Mouse (Mus musculus): ENCODE measurements at regions not wholly inside any gene's neighbourhood (a gene's known extent, or its start where the extent isn't known, plus 50 kb on each side); places are given as distances from the start of the nearest gene placed in this dataset.
A peak's percentile ranks its signal among the peaks of the same experiment; 100 is the strongest.

DNA sequence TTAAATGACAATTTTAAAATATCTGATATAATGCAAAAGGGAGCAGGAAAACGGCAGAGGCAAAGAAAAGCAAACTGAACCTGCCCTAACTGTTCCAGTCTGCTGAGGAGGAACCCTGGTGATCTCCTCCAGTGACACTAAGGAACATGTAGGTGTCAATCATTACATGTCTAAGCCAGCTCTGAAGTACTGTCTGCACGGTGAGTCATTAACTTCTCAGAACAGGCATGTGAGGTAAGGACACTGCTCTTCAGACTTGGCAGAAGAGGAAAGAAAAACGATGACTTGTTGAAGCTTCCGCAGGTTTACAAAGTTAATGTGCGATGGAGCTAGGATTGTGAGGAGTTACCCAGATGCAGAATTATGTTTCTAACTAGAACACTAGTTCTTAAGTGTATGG lies 199.1 kb downstream of the Nuf2 start:
- no peak for DNase-seq (ENCODE audit: low spot score)

DNA sequence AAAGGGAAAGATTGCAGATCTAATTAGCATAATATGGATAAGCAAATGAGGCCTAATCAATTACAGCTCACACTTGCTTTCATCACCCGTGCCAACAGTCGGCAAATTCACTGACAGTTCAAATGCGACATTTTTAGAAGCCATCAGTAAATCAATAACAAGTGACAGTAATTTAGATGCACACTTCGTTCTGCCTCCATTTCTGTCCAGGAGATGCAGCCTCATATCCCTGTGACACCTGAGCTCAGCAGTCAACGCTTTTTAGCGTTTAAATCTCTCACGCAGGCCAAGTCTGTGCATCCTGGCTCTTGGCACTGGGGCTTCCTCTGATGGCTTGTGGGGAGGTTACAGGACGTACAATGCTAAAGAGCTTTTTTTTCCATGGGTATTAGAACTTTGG lies 218.0 kb downstream of the Nuf2 start:
- no peak for DNase-seq (ENCODE audit: low spot score)

DNA sequence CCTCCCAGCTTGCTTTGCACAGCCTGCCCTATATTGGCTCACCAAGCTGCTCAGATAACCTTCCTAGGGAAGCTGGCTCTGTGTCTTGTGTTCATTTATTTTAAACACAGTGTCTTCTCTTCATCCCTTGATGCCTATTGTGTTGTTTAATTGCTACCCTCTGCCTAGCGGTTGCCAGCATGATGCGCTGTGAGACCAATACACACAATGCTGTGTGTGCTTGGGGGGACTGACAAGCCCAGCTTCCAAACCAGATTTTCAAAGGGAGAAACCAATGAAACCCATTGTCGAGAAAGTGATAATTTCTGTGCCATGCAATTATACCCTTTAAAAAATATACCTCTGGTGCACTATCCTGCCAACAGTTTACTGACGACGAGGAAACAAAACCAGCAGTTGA lies 247.8 kb downstream of the Nuf2 start:
- DNase-seq (ENCODE audit: low spot score): no peak

DNA sequence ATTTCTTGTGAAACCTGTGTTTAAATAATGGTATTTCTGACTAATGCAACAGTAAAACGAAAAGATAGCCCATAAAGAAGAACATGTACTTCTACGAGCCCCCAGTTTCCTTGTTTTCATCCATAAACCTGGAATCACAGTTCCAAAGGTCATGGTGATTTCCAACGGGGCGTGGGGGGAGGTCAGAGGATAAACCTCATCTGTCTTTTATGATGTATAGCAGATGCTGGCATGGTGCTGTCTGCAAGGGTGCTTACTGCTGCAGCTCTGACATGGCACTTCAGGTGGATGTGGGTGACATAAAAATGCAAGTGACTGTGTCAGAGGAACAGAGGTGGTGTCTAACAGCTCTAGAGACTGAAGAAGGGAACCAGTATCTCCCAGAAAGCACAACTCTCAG lies 260.5 kb downstream of the Nuf2 start:
- DNase-seq (ENCODE audit: low spot score): no peak

DNA sequence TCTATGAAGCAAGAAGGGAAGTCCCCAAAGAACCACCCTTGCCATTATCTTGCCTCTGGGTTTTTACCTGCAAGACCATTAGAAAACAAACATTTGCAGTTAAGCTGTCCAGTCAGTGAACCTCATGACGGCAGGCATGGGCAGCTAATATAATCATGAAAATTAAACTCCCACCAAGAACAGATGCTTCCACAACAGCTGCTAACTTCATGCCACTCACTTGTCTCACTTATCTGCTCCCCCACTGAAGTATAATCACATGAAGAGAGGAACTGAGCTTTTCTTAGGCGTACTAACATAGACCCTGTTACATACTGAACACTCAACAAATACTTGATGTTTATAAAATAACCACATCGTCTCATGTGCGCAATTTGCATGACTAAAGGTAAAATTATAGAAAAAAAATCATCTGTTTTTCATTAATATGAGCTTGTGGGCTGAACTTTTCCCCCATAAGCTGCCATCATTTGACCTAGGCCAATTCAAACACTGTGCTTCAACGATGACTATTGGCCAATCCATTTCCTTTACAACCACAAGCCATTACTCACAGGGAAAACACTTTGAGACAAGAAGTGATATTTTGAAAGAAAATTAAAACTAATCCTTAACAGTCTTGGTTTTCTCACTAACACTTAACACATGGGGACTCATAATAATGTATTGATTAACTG lies 267.1 kb downstream of the Nuf2 start:
- no peak for DNase-seq (ENCODE audit: low spot score)

DNA sequence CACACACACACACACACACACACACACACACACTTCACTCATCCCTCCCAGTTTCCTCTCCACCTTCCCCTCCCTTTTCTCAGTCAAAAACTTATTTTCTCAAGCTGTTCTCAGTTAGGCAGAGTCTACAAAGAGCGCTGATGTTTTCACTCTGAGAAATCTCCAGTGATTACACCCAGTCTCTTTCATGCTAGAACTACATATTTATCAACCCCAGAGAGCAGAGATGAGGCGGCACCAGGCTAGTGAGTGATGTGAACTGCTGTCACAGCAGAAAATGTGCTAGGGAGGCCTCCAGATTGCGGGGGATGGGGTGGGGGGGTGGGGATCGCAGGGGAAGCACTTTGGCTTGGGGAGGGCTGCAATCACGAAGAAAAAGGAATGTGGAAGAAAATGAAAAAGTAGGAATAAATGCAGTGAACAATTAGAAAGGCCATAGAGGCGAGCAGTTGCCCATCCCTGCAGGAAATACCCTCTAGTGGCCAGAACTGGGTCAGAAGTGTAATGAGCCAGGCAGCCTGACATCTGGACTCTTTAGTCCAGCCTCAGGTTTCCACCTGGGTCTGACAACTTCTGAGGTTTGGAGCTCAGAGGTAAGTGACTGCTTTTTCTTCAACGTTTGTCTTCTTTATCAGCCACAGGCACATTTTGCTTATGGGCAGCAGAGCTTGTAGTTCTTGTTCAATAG lies 276.9 kb downstream of the Nuf2 start:
- no peak for DNase-seq (ENCODE audit: low spot score)

DNA sequence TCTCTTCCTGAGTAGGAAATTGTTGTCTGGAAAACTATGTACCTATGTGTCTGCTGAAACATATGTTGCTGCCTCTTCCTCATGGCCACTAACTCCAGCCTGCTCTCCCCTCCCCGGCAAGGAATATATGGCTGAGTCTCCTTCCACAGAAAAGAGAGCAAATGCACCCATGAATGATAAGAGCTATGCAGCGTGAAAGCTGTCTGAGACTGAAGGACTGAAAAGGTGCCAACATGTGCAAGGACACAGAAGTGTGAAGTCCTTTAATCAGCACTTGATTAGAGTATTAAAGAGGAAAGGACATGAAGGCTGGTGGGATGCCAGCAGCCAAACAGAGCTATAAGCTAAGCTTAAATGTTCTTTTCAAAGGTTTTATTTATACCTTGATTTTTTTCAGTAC lies 279.1 kb downstream of the Nuf2 start:
- no peak for DNase-seq (ENCODE audit: low spot score)

DNA sequence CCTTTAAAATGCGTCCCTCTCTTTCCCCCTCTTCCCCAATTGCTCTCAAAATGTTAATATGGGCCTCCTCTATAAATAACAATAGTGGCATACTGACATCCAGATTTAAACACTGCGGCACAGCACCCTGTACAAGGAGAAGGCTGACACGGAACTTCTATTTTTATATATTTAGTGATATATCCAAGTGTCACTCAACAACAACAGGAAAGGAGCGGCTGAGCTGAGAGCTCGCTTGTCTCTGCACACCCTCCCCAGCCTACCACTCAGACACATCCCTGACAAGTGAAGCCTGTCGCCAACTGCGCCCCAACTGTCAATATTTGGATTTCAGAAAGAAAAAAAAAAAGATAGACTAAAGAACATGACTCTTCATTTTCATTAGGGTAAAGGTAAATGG lies 282.2 kb downstream of the Nuf2 start:
- no peak for DNase-seq (ENCODE audit: low spot score)

DNA sequence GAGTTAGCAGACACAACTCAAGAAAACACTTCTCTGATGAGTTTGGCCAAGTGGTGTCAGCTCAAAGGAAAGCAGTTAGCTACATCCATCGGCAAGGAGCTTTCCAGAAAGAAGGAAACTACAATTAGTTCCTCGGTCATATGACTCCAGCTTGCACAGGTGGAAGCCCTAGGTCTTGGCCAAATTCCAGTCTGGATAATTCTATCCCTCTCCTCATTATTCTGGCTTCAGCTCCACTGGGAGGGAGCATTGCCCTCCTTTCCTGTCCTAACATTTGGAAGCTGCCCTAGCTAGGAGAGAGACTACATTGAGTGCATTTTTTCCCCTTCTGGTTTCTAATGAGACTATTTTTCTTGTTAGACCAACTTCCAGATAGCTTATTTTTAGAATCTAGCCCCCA lies 290.9 kb downstream of the Nuf2 start:
- no peak for DNase-seq (ENCODE audit: low spot score)

DNA sequence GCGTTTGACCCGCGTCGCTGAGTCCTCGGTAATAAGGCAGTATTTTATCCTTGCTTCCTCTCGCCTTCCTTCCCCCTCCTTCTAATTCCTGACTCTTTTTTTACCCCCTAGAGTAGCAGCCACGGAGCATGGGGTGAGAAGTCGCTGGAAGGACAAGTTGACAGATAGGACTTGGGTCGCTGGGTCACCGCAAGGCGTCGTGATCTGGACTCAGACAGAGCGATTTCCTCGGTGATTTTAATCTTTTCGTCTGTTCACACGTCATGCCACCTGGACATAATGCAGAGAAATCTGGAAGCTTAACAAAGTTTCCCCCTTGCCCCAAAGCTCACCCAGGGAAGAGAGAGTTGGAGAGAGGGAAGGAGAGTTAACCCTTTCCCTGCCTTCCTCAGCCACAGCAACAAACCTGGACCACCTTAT lies 292.6 kb downstream of the Nuf2 start:
- no peak for DNase-seq (ENCODE audit: low spot score)

DNA sequence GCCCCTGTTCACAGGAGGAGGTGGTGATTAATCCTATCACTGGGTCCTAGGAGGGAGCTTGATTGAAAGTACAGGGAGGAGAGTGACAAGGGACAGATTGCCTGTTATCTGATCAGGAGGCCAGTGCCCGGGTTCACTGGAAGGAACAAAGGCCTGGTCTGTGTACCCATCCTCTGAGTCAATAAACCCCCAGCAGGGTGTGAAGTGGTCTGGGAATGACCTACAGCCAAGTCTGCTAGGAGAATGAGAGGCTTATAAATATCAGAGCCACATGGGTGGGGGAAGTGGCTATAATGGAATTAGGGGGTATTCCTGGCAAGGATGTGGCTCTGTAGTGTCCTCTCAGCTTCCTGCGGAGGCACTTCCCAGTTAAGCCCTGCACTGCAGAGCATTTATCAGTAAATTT lies 296.0 kb downstream of the Nuf2 start:
- no peak for DNase-seq (ENCODE audit: low spot score)

DNA sequence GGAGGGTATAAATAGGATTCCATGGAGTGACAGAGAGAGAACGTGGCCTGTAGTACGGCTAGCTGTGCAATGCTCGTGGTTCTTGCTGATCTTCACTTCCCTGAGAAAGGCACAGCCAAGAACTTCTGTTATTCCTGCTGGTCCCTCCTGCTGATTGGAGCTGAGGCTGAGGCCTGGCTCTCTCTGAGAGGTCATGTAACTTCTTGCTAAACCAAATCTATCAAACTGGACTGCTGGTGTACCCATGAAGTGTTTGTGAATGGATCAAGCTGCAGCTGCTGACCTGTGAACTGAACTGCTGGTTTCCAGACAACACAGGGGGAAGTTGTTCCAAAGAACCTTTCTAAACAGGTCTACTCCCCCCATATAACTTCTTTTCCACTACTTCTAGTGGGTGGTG lies 297.9 kb downstream of the Nuf2 start:
- DNase-seq (ENCODE audit: low spot score): no peak

DNA sequence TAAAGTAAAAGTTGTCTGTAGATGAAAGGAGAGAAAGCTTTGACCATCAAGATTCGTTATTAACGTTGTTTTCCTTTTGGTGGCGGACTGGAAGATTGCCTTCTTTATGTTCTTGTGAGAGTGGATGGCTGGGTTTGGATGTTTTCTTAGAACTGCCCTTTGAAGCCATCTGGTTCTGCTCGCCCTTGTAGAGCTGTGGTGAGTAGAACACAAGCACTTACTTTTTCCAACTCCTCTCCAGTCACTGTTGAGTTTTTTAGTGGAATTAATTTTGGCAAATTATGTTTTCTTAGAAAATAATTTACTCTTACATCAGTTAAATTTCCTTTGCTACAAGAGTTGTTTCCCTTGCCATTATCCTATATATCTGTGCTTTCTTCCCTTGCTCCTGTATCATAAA lies 301.2 kb downstream of the Nuf2 start:
- no peak for DNase-seq (ENCODE audit: low spot score)

DNA sequence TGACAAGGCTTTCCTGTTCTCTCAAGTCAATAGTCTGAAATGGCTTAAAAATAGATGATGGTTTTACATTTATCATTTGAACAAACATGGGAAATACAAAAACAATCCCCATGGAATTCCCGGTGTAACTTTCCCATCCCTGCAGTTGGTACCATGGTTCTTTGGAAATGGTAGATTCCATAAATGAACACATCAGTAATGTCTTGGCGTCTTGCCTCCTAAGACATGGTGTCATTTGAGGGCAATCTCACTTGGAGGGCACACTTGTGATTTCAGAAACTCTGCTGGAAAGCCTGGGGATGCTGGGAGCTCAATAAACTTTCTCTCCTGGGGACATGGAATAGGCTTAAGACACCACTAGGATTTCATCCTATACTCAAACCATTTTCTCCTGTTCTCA lies 306.8 kb downstream of the Nuf2 start:
- DNase-seq (ENCODE audit: low spot score): no peak

DNA sequence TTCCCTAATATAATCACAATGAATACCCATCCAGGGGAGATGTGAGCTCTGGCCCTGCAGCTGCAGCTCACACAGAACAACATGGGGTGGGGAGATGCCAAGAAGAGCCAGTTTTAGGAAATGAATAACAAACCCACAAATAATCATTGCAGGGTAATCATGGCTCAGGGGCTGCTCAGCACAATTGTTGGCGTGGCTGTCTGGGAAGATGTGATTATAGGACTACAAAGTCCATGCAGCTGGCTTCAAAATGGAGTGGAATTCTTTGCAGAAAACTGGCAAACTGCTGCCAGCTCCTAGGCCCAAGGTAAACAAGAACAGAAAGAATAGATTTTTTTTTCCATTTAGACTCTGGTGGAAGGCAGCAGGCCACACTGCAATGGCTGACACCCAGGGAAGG lies 343.6 kb downstream of the Nuf2 start:
- DNase-seq (ENCODE audit: low spot score): no peak

DNA sequence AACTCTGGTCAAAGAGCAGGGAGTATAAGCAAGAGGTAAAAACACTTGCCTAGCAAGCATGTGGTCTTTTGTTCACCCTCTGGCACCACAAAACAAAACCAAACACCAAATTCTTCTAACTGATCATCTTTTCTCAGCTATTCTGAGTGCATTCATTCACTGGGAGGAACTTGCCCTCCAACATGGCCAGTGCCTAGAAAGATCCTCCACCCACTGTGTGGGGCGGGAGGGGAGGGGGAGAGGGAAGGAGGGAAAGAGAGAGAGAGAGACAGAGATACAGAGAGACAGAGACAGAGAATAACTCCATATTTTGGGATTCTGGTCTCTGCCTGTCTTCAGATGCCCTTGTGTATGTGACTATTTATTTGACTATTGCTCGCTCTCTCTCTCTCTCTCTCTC lies 360.9 kb downstream of the Nuf2 start:
- no peak for DNase-seq (ENCODE audit: low spot score)

DNA sequence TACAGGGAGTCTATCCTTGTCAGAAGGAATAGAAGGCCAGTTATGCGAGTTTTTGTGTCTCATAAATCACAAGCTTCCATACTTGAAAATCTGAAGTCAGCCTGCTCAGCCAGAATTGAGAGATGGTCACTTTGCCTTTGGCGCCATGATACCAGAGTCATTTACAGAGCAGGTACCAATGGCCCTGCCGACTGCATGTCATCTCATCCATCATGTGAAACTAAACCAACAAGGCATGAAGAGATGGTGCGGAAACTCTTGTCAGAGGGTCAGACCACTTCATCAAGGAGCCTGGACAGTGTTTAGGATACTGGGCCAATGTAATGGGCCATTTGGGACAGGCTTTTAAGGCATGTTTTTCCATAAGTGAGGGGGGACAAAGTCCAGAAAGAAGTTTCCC lies 363.2 kb downstream of the Nuf2 start:
- no peak for DNase-seq (ENCODE audit: low spot score)

DNA sequence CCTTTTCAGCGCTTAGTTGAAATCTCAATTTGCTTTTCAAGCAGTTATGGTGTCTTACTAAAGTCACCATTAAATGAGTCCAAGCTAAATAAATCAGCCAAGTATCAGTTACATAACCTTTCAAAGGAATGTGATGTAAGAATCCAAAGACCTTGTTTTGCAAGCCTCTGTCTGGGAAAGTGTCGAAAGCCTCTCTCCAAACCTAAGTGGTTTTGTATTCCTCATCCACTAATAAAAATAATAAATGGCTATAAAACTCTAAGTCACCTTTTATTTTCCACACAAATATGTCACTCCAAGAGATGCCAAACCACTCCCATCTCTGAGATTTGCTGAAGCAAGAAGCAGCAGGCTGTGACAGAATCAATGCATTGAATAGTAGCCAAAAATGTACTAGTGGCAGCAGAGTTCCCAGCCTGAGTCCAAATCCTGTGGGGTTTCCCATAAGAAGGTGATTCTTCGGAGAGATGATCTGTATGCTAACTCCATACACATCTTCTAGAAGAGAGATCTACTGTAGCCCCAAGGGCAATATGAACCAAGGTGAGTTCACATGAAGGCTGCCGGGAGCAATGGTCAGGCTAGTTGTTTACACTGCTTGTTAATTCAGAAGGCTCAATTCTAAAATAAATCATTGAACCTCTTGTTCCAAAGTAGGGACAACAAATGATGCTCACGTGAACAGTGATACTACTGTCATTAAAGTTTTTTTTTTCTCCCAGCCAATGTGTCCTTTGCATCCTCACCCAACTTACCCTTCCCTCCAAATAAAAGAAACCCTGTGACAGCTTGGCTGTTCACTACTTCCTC lies 365.0 kb downstream of the Nuf2 start:
- no peak for DNase-seq (ENCODE audit: low spot score)

DNA sequence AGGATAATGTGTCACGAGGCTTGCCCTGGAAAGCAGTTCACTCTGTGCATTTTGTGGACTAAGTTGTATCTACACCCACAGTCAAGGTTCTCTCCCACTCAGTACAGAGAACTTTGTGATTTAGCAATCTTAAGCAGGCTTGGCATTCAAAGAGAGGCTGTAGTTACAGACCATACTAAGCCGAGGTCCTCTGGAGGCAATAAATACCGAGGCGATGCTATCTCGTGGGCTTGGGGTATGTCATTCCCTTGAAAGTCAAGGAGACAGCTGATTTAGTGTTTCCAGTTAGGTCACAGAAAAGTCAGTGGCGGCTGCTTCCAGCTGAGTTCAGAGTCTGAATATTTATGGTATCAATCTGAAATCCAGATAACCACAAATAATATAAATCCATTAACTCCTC lies 370.4 kb downstream of the Nuf2 start:
- DNase-seq (ENCODE audit: low spot score): peak; percentile 10

DNA sequence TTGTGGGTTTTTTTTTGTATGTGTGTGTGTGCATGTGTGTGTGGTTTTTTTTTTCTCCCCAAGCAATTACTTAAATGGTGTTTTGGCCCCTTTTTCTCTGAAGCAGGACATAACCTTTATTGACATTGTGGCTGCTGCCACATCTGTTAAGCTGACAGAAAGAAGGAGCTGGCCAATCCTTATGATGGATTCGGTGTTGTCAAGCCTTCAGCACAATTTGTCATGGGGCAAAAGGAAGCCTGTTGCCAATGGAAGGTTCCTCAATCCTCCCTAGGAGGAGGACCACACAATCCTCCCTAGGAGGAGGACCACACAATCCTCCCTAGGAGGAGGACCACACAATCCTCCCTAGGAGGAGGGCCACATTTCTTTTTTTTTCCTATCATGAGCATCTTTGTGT lies 371.0 kb downstream of the Nuf2 start:
- DNase-seq (ENCODE audit: low spot score): no peak

DNA sequence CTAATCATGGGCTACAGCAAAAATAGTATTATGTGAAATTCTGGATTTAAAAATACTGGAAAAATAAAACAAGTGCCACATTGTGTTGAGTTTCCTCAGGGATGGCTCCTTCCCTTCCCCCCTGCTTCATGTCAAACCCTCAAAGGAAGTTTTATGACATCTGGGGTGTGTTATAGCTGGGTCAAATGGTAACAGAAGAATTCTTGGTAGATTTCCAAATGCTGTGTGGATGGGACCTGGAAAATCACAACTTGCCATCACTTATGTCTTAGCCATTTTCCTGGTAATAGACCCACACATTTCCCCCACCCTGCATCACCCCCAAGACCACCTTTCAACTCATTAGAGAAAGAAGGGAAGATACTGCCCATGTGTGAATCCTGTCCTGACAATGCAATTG lies 371.5 kb downstream of the Nuf2 start:
- no peak for DNase-seq (ENCODE audit: low spot score)

DNA sequence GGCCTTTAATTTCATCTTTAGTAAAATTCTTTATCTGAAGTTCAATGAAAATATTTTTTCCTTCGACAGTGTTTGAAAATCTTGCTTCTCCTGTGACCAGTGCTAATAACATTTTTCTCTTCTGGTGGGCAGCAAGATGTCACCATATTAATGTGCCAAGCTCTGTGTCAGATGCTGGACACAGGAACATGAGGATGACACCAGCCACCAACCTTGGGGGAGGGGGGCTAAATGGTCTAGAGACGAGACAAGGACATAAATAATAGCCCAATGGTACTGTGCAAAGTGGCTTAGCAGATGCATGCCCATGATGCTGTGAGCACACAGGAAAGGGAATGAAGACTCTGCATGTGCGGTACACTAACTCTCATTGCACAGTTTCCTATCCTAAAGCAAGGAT lies 373.8 kb downstream of the Nuf2 start:
- no peak for DNase-seq (ENCODE audit: low spot score)

DNA sequence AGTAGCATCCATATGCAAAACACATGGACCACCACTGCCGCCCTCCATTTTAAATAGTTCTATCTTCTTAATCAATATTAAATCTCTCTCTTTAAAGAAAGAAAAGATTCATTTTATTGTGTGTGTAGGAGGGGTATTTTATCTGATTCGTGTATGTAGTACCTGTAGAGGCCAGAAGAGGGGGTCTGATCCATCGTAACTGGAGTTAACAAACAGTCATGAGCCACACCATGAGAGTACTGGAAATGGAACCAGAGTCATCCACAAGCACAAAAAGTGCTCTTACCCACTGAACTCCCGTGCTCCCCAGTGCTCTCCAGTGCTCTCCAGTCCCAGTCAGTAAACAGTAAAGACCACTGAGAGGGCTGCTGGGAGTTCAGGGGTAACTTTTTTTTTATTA lies 374.4 kb downstream of the Nuf2 start:
- DNase-seq (ENCODE audit: low spot score): no peak
